Mouse (Mus musculus): ENCODE data around the gene AC134908.4. TPM values are rescaled to one million over a fixed set of nuclear protein-coding genes. Genes with fewer than 3 reads are reported as not detected.
"Not testable (repeated sequence)": the region's sequence is repeated elsewhere in the genome, so short reads cannot be mapped to it uniquely, and the experiment has no call there.

The AC134908.4 gene
- polyA plus RNA-seq, 1 experiment from 2014 or later = not detected

GRCm38 (mm10) chr17:25809606-25810340 lies 14.3 kb upstream of the AC134908.4 start:
- peak overlapping the region; percentile 52 for H3K4me3 ChIP-seq (ENCODE audit: low read depth, low read length)
- TF ChIP-seq CTCF (IDR thresholded peaks at IDR 0.05; ENCODE audit: low read depth) (no peak), EP300 (IDR thresholded peaks at IDR 0.05; ENCODE audit: low read depth) (no peak)
- peaks cover 12% of the 10 kb centered on the region; the same call in 1 of the 2 replicates for H3K4me1 ChIP-seq (ENCODE audit: insufficient read depth)
- no peak overlapping the region for H3K27ac ChIP-seq (ENCODE audit: low read depth)
- no peak for ATAC-seq
- WGBS (ENCODE audit: insufficient replicate concordance) = 15% methylated on average over 23 of the region's 25 CpGs
- no peaks in the 10 kb centered on the region for H3K9me3 ChIP-seq (ENCODE audit: low read length)
- no peak overlapping the region for H3K9ac ChIP-seq (replicated peaks)
- H3K4me2 ChIP-seq (ENCODE audit: low read depth, low read length) = peak overlapping the region; percentile 75
- DNase-seq = no peak
- peaks cover 63% of the 10 kb centered on the region for H3K27me3 ChIP-seq (ENCODE audit: insufficient read depth, low read length)
- no peaks in the 10 kb centered on the region for H3K36me3 ChIP-seq (replicated peaks; ENCODE audit: insufficient read depth, low read length)

DNA sequence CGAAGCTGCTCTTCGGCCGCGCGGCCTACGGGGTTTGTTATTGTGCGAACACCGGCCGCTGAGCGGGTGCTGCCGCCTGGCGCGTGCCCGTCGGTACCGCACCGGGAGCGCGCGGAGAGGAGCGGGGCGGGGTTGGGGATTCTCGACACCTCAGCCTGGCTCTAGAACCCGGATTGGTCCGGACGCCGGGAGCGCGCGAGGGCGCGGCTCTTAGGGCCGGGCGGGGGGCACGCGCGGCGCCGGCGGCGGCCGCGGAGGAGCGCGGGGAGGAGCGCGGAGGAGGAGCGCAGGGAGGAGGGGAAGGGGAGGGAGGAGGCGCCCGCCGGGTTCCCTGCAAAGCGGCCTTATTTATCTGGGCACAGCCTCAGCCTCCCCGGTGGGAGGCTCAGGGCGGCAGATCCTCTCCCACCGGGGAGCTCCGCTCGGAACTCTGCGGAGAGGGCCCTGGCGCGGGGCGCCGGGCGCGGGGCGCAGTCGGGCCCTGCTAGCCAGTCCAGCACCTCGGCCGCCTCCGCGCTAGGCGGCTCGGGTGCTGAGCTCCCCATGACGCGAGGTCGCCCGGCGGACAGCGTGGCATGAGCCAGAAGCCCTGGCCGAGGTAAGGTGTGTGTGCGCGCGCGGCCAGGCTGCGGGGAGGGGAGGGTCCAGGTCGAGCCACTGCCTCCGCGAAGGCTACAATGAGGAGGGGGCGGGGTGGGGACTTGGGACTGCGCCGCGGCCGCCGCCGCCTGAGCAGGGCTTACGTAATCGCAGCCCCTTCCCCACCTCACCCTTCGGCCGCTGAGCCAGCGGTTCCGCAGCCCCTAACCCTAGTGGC lies 13.5 kb upstream of the AC134908.4 start, which contains the start of gene Fbxl16:
Fbxl16 (plus strand) TSS at position 297 of the 817 bp plus-strand sequence.
- Histone ChIP-seq H3K4me3 (ENCODE audit: low read depth, low read length) (peak within 1 kb of the TSS; percentile 52), H3K27me3 (ENCODE audit: insufficient read depth, low read length) (peaks cover 57% of the 10 kb centered on the region), H3K4me2 (ENCODE audit: low read depth, low read length) (peak within 1 kb of the TSS; percentile 75), H3K9me3 (ENCODE audit: low read length) (no peaks in the 10 kb centered on the region), H3K36me3 (replicated peaks; ENCODE audit: insufficient read depth, low read length) (no peaks in the 10 kb centered on the region), H3K9ac (replicated peaks) (no peak within 1 kb of the TSS), H3K27ac (ENCODE audit: low read depth) (no peak within 1 kb of the TSS), H3K4me1 (ENCODE audit: insufficient read depth) (peaks cover 12% of the 10 kb centered on the region; the same call in 1 of the 2 replicates)
- DNase-seq (peak; percentile 50), ATAC-seq (peak; percentile 56)
- no peak for TF ChIP-seq EP300 (IDR thresholded peaks at IDR 0.05; ENCODE audit: low read depth)
- TF ChIP-seq CTCF (IDR thresholded peaks at IDR 0.05; ENCODE audit: low read depth) = peak; percentile 29; the same call in 1 of the 2 replicates
- 2% methylated on average over 90 of the region's 100 CpGs for WGBS (ENCODE audit: insufficient replicate concordance)

DNA sequence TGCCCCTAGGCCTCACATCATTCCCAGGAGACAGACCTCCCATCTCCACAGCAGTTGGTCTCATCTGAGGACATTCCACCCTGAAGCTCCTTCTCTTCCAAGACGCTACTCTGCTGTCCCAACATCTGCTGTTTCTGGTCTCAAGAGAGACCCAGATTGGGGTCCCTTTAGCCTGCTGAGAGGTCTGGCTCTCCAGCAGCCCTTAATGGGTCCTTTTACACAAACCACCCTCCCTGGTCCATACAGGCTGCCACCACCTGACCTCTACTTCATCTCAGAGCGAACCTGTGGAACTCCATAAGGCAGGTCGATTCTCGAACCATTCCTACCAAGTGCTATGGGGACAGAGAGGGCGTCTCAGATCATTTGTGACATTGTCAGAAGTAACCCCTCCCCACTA lies 12.6 kb upstream of the AC134908.4 start:
- TF ChIP-seq EP300 (IDR thresholded peaks at IDR 0.05; ENCODE audit: low read depth) = no peak
- no peak for TF ChIP-seq CTCF (IDR thresholded peaks at IDR 0.05; ENCODE audit: low read depth)
- Histone ChIP-seq H3K27ac (ENCODE audit: low read depth) (no peak overlapping the region), H3K27me3 (ENCODE audit: insufficient read depth, low read length) (peaks cover 53% of the 10 kb centered on the region), H3K9ac (replicated peaks) (no peak overlapping the region), H3K4me2 (ENCODE audit: low read depth, low read length) (no peak overlapping the region), H3K9me3 (ENCODE audit: low read length) (no peaks in the 10 kb centered on the region), H3K36me3 (replicated peaks; ENCODE audit: insufficient read depth, low read length) (no peaks in the 10 kb centered on the region), H3K4me3 (ENCODE audit: low read depth, low read length) (no peak overlapping the region), H3K4me1 (ENCODE audit: insufficient read depth) (peaks cover 12% of the 10 kb centered on the region; the same call in 1 of the 2 replicates)
- 37% methylated on average over 5 of the region's 5 CpGs for WGBS (ENCODE audit: insufficient replicate concordance)
- no peak for ATAC-seq
- DNase-seq = no peak

DNA sequence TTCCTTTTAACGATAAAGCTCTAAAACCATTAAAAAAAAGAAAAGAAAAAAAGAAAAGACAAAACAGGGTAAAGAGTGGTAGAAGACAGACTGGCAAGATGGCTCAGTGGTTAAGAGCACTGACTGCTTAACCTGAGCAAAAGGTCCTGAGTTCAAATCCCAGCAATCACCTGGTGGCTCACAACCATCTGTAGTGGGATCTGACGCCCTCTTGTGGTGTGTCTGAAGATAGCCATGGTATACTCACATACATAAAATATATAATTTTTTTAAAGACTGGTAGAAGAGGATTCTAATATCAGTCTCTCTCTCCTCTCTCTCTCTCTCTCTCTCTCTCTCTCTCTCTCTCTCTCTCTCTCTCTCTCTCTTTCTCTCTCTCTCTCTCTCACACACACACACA lies 12.0 kb upstream of the AC134908.4 start:
- H3K27ac ChIP-seq (ENCODE audit: low read depth); ATAC-seq; H3K4me3 ChIP-seq (ENCODE audit: low read depth, low read length); H3K9ac ChIP-seq (replicated peaks); H3K4me2 ChIP-seq (ENCODE audit: low read depth, low read length); H3K36me3 ChIP-seq (replicated peaks; ENCODE audit: insufficient read depth, low read length); H3K9me3 ChIP-seq (ENCODE audit: low read length); DNase-seq: not testable (repeated sequence)
- H3K4me1 ChIP-seq (ENCODE audit: insufficient read depth) = peaks cover 12% of the 10 kb centered on the region; the same call in 1 of the 2 replicates
- WGBS (ENCODE audit: insufficient replicate concordance) = 25% methylated on average over 2 of the region's 2 CpGs
- TF ChIP-seq CTCF (IDR thresholded peaks at IDR 0.05; ENCODE audit: low read depth) = 0 out of 2 replicates have a peak, but pooled peaks have one; percentile 10
- peaks cover 48% of the 10 kb centered on the region for H3K27me3 ChIP-seq (ENCODE audit: insufficient read depth, low read length)

DNA sequence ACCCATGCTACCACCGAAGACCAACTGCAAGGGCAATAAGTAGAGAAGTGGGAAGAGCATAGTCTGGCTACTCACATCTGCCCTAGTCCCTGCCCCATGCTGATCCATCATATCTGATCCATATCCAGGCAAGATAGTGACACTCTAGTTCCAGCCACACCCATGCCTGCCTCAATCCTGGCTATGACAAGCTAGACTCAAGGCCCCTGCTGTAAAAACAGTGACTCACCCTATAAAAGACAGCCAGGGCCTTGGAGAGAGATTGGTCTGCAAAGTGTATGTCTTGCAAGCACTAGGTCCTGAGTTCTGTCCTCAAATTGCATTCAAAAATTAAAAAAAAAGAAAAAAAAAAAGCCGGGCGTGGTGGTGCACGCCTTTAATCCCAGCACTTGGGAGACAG lies 11.0 kb upstream of the AC134908.4 start:
- Histone ChIP-seq H3K27ac (ENCODE audit: low read depth) (no peak overlapping the region), H3K4me2 (ENCODE audit: low read depth, low read length) (no peak overlapping the region), H3K9ac (replicated peaks) (no peak overlapping the region), H3K36me3 (replicated peaks; ENCODE audit: insufficient read depth, low read length) (no peaks in the 10 kb centered on the region), H3K4me1 (ENCODE audit: insufficient read depth) (peaks cover 12% of the 10 kb centered on the region; the same call in 1 of the 2 replicates), H3K9me3 (ENCODE audit: low read length) (no peaks in the 10 kb centered on the region), H3K27me3 (ENCODE audit: insufficient read depth, low read length) (peaks cover 41% of the 10 kb centered on the region), H3K4me3 (ENCODE audit: low read depth, low read length) (no peak overlapping the region)
- ATAC-seq (no peak), DNase-seq (no peak)
- TF ChIP-seq CTCF (IDR thresholded peaks at IDR 0.05; ENCODE audit: low read depth) = no peak
- TF ChIP-seq EP300 (IDR thresholded peaks at IDR 0.05; ENCODE audit: low read depth) = no peak
- 71% methylated on average over 4 of the region's 4 CpGs for WGBS (ENCODE audit: insufficient replicate concordance)

Data from liver, postnatal 0 days (tissue).